Mouse (Mus musculus) heart, postnatal 10 days (tissue): ENCODE data around the gene Vps13a. TPM values are rescaled to one million over a fixed set of nuclear protein-coding genes. Genes with fewer than 3 reads are reported as not detected.
A peak's percentile ranks its signal among the peaks of the same experiment; 100 is the strongest.
"Not testable (repeated sequence)": the region's sequence is repeated elsewhere in the genome, so short reads cannot be mapped to it uniquely, and the experiment has no call there.

Source experiments
- DNase-seq, 2 experiments: peaks; one replicate each; pipeline ENCODE4 v3.0.0; 2021
- intact Hi-C: fragments of 180-260 bp; cut with DNase I; formaldehyde crosslinking; loops from one replicate; pipeline ENCODE4 v1.15.1; 2025
- total RNA-seq, 2 experiments: library from RNA; stranded (reverse); gene quantifications; 2 replicates each; pipeline ENCODE4 v1.2.3; 2021

Gene Vps13a
- total RNA-seq, 2 experiments from 2014 or later: 21.7 to 28.5 TPM

GRCm38 (mm10) chr19:16773237-16774016 lies 7.3 kb downstream of the Vps13a start:
- intact Hi-C loops: no loop called here
- no peak for DNase-seq

GRCm38 (mm10) chr19:16767407-16767806 lies 13.3 kb downstream of the Vps13a start:
- DNase-seq: no peak
- intact Hi-C loops: no loop called here

GRCm38 (mm10) chr19:16757439-16757838 lies 23.3 kb downstream of the Vps13a start:
- intact Hi-C loops, DNase-seq: not testable (repeated sequence)

- intact Hi-C loops: no loop called here
- DNase-seq: no peak
Measured at GRCm38 (mm10) chr19:16755854-16756253, 24.9 kb downstream of the Vps13a start.

- intact Hi-C loops: no loop called here
- DNase-seq: no peak
Measured at GRCm38 (mm10) chr19:16755226-16755625, 25.5 kb downstream of the Vps13a start.

- intact Hi-C loops: no loop called here
Measured at GRCm38 (mm10) chr19:16753151-16753550, 27.6 kb downstream of the Vps13a start.

GRCm38 (mm10) chr19:16736854-16737253 lies 43.9 kb downstream of the Vps13a start:
- no peak for DNase-seq
- intact Hi-C loops: no loop called here

More at GRCm38 (mm10) chr19:16753151-16753550, 27.6 kb downstream of the Vps13a start:
- DNase-seq: no peak

GRCm38 (mm10) chr19:16728729-16729128 lies 52.0 kb downstream of the Vps13a start:
- DNase-seq: no peak
- intact Hi-C loops: loop anchor here (5.0 kb wide), 1 partner anchor 54 kb away; the partner anchor contains the start of gene Vps13a

GRCm38 (mm10) chr19:16715249-16715648 lies 65.5 kb downstream of the Vps13a start:
- intact Hi-C loops: no loop called here
- DNase-seq: no peak

GRCm38 (mm10) chr19:16701790-16702189 lies 78.9 kb downstream of the Vps13a start:
- intact Hi-C loops: no loop called here
- DNase-seq: no peak

- DNase-seq: no peak
- intact Hi-C loops: no loop called here
Measured at GRCm38 (mm10) chr19:16684922-16685321, 95.8 kb downstream of the Vps13a start.

GRCm38 (mm10) chr19:16684210-16684609 lies 96.5 kb downstream of the Vps13a start:
- no peak for DNase-seq
- intact Hi-C loops: no loop called here

- intact Hi-C loops: no loop called here
Measured at GRCm38 (mm10) chr19:16625610-16626395, 154.9 kb downstream of the Vps13a start.

GRCm38 (mm10) chr19:16624994-16625393 lies 155.7 kb downstream of the Vps13a start:
- intact Hi-C loops: no loop called here
- DNase-seq: no peak

More at GRCm38 (mm10) chr19:16625610-16626395, 154.9 kb downstream of the Vps13a start:
- DNase-seq: no peak

GRCm38 (mm10) chr19:16623154-16623553 lies 157.6 kb downstream of the Vps13a start:
- intact Hi-C loops: no loop called here
- DNase-seq: no peak

- DNase-seq: no peak
- intact Hi-C loops: no loop called here
Measured at GRCm38 (mm10) chr19:16607634-16608033, 173.1 kb downstream of the Vps13a start.

- DNase-seq: no peak
- intact Hi-C loops: no loop called here
Measured at GRCm38 (mm10) chr19:16602026-16602425, 178.7 kb downstream of the Vps13a start.

GRCm38 (mm10) chr19:16599298-16599970 lies 181.3 kb downstream of the Vps13a start:
- peak; percentile 85 to 92 for DNase-seq
- intact Hi-C loops: loop anchor here (1.0 to 5.0 kb wide), 5 partner anchors 164 to 601 kb away; partner anchors contain the start of genes Gna14 and Gnaq

GRCm38 (mm10) chr19:16598653-16599297 lies 182.0 kb downstream of the Vps13a start:
- intact Hi-C loops: loop anchor here (1.0 to 5.0 kb wide), 5 partner anchors 163 to 600 kb away; partner anchors contain the start of genes Gna14 and Gnaq
- DNase-seq: peak; percentile 24 to 39

GRCm38 (mm10) chr19:16597216-16597615 lies 183.5 kb downstream of the Vps13a start:
- intact Hi-C loops: loop anchor here (5.0 kb wide), 2 partner anchors 240 to 465 kb away; partner anchors contain the start of gene Gnaq
- DNase-seq: no peak
